Mouse (Mus musculus) cerebellum, adult 11-12 months (tissue): ENCODE measurements around the gene Ubac2.

Source experiments
- DNase-seq: peaks from one replicate; pipeline ENCODE4 v3.0.0; 2022

Ubac2 gene

DNA sequence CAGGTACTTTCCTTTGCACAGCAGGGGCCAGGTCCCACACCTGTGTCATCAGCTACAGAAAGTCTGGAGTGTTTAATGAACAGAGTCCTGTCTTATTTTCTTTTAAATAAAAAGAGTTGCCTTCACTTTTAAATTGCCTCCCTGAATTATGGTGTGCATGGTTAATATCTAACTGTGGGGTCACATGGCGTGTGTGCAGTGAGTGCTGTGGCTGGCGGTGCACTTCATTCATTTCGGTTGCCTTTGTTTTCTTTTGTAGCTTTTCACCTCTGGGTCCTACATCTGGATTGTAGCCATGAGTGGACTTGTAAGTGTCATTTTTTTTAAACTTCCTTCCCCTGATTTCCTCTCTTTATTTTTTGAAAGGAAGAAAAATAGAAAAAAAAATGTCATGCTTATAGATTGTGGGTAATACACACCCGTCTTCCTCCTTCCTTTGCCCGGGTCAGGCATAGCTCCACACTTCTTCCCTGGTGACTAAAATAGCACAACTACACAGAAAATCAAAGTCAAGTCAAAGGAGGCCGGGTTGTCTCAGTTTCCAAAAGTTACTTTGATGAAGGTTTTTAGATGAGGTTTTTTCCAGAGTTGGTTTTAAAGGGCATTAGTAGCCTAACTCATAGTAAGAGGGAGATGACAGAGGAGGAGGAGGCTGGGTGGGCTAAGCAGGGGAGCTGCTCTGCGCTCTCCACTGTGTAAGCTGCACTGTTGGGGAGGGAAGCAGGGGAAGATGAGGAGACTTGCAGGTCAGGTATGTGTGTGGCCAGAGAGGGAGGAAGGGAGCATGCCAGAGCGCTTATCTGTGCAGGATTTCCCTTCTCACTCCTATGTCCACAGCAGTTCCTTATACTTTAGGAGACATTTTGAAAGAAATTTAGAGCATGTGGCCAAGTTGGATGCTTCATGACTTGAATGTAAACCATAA lies 104.9 kb downstream of the Ubac2 start:
- no peak for DNase-seq

DNA sequence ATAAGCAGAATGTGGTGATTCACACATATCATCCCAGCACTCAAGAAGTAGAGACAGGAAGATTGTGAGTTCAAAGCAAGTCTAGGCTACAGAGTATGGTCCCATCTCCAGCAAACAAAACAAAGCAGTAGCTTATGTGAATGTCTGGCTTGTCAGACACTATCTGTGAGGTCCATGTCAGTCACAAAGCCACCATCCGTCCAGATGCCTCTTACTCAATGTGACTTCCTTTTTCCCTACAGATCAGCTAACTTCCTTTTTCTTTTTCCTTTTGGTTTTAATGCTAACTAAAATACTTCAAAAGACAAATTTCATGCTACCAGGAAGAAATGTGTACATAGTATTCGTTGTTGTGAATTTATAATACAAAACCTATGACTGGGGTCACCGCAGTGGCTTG lies 107.1 kb downstream of the Ubac2 start:
- no peak for DNase-seq

DNA sequence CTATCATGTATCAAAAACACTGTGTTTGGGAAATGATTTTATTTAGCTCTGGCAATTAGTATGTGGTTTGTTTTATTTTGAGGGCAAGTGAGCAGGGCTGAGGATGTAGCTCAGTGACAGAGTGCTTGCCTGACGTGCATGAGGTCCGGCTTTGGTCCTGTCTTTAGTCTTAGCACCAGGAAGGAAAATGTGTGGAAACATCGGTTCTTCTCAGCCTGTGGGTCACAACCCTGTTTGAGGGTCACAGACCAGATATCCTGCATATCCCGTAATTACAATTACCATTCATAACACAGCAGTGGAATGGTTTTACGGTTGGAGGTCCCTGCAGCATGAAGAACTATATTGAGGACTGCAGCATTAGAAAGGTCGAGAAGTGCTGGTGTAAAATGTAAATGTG lies 107.6 kb downstream of the Ubac2 start:
- no peak for DNase-seq

DNA sequence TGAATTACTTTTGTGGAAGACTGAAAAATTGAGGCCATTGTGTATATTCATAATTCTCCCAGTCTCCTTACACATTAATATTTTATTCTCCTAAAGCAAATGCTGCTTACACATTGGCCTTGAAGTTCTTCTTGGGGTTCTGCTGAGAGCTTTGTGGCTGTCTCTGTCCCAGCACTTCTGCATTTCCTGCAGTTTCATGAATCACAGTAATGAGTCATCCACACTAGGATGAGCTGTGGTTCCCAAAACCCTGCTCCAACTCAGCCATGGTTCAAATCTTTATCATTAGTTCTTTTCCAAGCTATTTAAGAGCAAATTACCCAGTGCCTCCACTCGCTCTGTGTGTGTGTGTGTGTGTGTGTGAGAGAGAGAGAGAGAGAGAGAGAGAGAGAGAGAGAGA lies 108.9 kb downstream of the Ubac2 start:
- DNase-seq: no peak

DNA sequence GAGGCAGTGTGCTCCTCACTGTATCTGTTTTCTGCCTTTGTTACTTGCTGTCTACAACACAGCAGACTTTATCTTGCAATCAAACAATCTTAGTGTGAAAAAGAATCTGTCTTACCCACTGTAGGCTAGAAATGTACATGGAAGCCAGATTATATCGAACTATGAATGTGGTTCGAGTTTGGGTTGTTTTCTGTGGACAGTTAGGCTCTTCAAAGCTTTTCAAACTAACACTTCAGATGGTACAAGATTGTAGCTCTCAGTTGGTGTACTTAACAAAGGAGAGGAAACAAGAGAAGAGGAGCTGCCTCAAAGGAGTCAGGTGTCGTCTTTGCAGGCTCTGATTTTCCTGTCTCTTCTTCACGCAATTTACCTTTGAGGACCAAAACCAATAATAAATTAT lies 109.3 kb downstream of the Ubac2 start:
- no peak for DNase-seq

DNA sequence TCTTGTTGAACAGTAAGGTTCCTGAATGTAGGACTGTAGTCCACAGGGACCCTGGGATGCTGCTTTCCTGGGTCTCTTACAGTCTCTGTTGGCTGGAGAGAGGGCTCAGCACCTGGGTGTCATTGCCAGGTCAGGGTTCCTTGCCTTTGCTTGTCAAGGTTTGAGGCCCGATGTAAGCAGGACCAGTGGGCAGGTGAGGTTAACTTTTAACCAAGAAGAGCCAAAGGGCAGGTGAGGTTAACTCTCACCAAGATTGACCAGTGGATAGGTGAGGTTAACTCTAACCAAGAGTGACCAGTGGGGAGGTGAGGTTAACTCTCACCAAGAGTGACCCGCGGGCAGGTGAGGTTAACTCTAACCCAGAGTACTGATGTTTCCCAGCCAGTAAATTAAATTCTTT lies 110.9 kb downstream of the Ubac2 start:
- DNase-seq: no peak

DNA sequence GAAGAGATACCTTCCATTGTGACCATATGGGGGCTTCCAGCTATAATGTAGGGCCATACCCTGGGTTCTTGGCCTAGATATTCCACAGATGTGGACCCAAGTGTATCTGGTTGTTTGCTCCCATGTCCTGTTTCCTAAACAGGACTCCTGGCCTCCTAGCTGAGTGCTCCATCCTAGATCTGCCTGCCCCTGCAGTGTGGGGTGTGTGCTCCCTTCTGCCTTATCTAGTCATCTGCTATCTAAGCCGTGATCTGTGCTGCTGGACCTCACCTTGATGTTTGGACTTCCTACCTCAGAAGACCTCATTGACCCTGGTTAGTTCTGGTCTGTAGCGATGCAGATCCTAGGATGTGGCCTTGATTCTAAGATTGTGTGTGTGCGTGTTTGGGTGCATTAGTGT lies 111.4 kb downstream of the Ubac2 start:
- no peak for DNase-seq

DNA sequence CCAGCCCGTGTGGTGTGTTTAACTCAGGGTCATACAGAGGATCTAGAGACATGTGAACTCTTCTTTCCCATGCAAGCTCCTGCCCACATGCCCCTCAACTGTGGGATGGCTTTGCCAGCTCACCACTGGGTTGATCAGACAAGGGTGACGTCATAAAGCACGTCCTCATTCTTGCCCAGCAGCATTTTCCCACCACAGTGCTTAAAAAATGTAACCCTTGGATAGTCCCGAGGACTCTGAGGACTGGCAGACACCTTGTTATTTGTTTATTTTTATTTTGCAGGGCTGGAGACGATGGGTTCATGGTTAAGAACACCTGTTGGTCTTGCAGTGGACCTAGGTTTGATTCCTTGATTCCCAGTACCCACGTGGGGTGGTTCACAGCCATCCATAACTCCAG lies 112.5 kb downstream of the Ubac2 start:
- DNase-seq: no peak

DNA sequence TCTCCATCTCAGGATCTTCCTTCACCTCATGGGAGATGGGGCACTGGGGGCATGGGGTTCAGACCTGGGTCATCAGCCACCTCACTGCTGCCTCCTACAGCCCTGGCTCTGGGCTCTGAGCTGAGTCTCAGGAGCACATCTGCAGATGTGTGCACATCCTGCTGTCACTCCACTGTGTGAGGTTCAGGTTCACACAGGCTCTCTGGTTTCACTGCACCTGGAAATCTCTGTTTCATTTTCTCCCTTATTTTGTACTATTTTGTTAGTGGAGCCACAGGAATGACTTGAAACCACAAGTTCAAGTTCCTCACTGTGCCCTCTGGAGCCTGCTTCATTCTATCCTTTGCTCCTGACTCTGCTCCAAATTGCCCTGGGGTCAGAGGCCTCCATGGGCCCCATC lies 113.5 kb downstream of the Ubac2 start:
- no peak for DNase-seq

DNA sequence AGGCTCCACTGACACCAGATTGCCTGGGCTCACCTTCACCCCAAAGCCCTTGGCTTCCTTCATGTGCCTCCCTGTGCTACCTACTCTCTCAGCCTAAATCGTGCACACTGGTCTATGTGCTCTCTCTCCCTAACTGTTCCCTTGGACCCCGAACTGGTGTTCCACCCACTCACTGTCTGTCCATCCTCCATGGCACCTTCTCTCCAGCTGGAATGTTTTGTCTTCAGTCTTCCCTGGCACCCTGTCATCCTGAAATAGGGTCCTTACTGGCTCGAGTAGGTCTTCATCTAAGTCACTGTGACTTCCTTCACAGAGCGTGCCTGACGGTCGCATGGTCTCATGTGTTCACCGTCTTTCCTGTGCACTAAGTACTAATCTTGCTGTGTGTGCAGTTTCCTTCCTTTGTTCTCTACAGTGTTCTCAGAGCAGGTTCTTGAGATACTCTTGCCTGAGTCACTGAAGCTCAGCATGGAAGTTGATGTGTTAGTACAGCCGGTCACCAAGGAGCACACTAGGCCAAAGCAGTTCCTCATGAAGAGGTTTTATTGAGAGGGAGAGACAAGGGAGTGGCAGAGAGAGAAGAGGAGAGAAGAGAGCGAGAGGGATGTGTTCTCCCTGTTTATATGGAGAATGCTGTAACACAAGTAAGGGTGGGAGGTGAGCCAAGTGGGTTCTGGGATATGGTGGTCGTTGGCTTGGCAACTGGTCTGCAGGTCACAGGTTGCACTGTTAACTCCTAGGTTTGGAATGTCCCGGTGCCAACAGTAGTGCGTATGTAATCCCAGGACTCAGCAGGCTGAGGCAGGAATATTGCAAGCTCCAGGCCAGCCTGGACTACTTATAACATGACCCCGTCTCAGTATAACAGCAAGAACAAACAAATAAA lies 114.2 kb downstream of the Ubac2 start:
- no peak for DNase-seq

DNA sequence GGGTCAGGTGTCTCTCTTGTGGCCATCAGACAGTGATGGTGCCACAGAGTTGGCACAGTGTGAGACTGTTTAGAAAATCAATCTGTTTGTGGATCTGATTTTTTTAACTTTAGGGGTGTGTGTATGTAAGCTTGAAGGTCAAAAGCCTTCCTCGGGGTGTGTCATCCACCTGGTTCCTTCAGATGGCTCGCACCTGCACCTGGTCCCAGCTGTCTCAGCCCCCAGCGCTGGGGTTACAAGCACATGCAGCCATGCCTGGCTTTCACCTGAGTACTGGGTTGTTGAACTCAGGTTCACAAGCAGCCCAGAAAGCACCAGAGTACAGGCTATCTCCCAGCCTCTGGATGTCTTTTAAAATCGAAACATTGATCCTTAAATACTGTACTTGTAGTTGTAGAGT lies 115.2 kb downstream of the Ubac2 start:
- DNase-seq: no peak

DNA sequence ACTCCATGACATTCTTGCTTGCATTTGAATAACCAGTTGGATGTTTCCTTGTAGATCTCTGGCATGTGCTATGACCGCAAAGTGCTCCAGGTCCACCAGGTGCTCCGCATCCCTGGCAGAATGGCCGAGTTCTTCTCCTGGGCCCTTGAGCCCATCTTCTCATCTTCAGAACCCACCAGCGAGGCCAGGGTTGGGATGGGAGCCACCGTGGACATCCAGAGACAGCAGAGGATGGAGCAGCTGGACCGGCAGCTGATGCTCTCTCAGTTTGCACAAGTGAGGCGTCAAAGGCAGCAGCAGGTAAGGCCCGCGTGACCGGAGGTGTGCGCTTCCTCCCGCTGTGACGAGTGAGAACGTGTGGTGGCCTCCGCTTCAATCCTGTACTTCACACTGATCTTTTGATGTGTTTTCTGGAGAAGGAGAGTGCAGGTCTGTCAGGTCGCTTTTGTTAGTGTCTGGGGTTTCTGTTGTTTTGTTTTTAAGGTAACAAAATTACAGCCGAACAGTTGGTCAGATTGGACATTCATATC lies 115.8 kb downstream of the Ubac2 start:
- DNase-seq: no peak

DNA sequence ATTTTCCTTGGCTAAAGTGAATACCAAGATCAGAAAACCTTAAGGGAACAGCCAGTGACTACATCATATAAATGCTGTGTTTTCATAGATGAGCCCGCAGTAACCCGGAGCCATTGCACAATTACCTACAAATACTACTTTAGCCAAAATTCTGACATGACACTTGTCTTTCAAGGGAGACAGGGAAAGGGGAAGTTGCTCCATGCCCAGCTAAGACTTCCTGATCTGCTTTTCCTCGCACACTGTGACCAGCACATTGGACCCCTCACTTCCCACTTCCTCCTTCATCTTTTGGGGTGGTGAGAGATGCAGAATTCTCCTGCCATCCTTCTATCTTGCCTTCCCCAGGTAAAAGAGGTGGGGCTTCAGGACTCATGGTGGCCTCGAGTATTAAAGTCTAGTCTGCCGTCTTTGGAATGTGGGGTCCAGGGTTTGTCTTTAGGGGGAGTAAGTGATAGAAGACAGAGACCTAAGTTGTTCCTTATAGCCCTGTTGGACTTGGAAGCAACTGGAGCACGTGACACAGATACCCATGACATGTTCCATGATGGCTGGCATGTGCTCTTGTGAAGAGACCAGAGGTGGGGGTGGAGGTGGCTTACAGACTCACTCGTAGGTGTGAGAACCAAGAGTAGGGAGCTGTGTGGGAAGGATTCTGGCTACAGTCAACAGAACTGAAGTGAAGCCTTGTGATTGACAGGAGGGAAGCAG lies 116.6 kb downstream of the Ubac2 start:
- DNase-seq: no peak

DNA sequence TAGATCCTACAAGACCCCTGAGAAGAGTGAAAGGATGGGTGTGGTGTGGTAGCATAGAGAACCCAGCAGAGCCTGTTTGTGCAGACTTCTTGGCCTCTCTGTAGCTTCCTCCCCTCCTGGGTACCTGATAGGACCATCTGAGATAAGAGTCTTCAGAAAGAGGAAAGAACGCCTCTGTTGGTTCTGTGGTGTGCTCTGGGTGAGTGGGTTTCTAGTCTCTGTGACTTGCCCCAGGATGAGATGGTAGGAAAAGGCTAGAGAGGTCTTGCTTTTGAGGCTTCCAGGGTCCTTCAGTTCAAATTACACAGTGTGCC lies 117.1 kb downstream of the Ubac2 start:
- no peak for DNase-seq

DNA sequence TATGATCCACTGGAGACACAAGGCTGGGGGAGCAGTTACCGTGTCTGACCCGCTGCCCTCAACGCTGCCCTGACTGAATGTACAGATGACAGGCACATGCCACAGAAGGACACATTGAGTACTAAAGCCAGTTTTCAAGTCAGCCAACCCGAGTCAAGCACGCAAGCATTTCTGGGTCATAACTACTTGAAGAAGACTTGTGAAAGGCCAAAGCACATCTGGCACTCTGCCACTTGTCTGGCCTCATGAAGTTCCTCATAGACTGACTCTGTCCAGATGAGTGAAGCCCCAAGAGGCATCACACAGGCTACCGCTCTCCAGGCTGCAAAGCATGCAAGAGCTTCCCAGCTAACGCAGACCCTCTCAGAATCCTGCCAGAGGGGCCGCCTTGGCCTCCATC lies 118.4 kb downstream of the Ubac2 start:
- no peak for DNase-seq

DNA sequence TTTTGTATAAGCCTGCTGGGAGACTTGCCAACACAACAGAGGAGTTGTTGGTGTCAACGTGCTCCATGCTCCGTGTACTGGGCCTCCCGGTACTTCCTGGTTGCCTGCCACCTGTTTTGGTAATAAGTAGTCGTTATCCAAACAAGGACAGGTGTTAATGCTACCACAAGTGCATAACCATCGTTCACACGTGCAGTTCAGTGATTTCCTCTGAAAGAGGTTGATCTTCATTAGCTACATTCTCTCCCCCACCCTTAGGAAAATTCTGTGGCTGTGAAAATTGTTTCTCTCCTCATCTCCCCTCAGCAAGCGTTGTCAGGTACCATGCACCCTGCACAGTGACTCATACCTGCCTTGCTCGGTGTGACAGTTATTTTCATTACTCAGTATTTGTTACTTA lies 121.0 kb downstream of the Ubac2 start:
- DNase-seq: no peak

DNA sequence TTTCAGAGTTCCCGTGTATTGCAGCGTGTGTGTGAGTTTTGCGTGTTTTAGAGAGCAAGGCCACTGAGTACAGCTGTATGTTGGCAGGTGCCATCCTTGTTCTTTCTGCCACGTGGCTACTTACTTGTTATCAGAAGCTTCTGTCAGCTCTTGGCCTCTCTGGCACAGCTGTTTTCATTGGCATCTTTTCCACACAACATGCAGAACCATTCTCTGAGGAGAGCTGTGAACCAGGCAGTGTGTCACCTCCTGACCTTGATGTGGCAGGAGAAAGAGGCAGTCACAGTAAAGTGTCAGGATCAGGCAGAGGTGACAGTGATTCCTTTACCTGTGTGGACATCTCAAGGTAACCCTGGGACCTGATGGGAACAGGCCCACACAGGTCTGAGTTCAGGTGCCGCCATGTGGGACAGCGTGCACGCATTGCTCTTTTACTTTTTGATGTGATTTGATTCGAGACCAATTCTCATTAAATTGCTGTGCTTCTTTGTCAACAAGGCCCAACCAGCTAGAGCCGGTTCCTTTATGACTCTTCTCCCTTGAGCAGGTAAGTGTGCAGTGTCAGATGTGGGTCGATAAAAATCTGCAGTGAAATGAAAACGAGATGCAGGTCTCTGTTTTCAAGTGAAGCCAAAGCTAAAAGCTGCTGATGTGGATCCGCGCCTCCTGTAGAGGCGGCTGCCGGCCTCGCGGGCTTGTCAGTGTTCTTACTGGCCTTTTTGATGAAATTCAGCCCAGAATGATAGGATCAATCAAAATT lies 122.1 kb downstream of the Ubac2 start:
- DNase-seq: no peak

DNA sequence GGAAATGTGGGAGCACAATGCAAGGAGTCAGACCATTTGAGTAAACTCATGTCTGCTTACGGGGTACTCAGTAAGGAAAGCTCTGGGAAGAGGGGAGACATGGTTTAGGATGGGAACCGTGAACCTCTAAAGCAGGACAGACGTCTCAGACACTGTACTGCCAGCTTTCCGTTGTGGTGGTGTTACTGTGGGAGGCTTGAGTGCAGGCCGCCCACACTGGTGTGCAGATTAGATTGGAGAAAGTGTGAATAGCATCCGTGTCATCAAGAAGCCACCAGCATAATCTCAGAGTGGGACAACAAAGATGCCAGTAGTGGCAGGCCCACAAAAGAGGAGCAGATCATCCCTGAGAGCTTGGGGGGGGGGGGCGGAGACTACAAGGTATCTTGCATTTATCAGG lies 123.8 kb downstream of the Ubac2 start:
- no peak for DNase-seq

DNA sequence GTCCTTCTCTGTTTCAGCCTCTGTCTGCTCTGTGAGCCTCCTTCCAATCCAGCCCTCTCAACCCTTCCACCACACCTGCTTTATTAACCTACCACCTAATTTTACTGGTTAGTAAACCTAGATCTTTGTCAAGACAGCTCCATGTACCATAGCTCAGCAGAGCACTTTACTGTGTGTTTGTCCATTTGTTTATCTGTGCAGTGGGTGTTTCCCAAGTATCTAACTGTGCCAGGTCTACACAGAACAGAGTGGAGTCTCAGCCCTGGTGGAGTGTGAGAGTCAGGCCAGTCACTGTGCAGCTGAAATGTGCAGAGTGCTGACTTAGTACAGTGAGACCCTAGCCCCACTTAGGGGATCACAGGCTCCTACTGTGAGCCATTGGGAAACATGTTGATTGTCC lies 125.4 kb downstream of the Ubac2 start:
- no peak for DNase-seq

DNA sequence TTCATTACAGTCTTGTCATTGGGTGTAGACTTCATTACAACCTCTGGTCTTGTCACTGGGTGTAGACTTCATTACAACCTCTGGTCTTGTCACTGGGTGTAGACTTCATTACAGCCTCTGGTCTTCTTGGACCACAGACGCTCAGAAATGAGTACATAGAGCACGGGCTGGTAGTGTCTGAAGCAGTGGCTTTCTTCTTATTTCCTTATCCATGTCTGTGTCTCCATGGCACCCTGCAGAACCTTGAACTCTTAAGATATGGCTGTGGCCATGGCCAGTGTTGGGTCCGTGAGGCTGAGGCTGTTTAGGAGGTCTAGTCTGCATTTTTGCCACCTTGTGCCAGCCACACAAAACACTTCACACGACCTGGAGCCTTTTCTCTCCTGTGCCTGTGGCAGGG lies 129.8 kb downstream of the Ubac2 start:
- DNase-seq: no peak

DNA sequence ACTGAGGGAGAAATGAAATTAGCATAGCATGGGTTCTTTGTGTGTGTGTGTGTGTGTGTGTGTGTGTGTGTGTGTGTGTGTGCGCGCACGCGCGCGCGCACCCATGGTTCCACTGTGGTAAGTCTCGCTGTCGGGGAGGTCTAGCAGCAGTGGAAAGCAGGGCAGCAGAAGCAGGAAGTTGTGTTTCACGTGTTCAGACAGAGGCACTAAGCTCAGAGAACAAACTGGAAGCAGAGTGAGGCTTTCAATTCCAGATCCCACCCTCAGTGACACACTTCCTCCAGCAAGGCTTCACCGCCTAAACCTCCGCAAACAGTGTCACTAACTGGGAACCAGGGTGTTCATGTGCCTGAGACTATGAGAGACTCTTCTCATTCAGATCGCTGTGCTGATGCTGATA lies 131.1 kb downstream of the Ubac2 start:
- DNase-seq: no peak

DNA sequence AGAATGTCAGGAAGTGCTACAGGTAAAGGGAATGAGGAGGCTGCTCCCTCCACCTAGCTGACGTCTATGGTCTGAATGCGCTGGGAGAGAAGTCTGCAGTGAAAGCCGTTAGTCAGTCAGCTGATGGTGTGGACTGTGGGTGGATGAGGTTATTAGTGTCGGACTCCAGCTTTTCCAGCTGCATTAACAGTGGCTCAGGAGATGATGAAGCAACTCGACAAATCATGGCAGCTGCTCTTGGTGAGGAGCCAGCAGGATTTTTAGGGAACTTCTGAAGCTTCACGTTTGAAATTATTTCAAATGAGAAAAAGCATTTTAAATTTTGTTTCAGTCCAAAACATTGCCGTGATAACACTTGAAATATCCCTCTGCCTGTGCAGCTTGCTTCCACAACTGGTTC lies 131.9 kb downstream of the Ubac2 start:
- DNase-seq: no peak

DNA sequence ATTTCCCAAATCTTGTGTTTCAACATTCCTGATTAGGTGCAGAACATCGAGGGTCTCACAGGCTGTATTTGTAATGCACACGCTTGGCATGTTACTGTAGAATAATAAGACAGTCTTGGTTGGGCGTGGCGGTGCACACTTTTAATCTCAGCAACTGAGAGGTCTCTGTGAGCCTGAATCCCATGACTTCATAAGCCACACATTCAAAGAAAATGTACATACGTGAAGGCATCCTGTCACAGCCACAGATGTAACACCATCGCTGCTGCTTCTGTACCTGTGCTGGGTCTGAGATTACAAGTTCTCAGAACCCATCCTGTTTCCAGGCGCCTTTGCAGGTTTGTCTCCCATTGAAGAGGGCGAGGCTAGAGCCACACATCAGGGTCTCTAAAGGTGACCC lies 133.3 kb downstream of the Ubac2 start:
- no peak for DNase-seq
